Mouse (Mus musculus): ENCODE data around the gene Washc1.

DNA sequence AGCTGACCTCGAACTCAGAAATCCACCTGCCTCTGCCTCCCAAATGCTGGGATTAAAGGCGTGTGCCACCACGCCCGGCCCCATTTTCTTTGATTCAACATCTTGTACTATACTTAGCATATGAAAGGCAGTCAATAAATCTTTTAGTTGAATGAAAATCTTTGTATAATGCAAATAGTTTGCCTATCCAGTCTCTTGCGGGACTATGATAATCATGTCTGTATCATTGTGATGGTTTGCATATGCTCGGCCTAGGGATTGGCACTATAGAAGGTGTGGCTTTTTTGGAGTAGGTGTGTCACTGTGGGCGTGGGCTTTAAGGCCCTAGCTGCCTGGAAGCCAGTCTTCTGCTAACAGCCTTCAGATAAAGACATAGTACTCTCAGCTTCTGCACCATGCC is 7.3 kb upstream of the Washc1 start:
- TF ChIP-seq POLR2A (IDR thresholded peaks at IDR 0.05; ENCODE audit: insufficient read depth, low read depth, low read length) (no peak), CTCF (IDR thresholded peaks at IDR 0.05) (no peak), EP300 (IDR thresholded peaks at IDR 0.05; ENCODE audit: insufficient read depth, low read depth, low read length) (no peak)

Data from heart, adult 2 months (tissue).